Mouse (Mus musculus) neutrophil, adult 65 days (primary cell): ENCODE results near the gene Aym1. TPM values are rescaled to one million over a fixed set of nuclear protein-coding genes. Genes with fewer than 3 reads are reported as not detected.

Source experiments
- total RNA-seq: library from RNA; stranded (reverse); gene quantifications from 2 replicates; pipeline ENCODE4 v1.2.4, GENCODE M21; 2023

Gene Aym1
- total RNA-seq = not detected in 2 replicates

DNA sequence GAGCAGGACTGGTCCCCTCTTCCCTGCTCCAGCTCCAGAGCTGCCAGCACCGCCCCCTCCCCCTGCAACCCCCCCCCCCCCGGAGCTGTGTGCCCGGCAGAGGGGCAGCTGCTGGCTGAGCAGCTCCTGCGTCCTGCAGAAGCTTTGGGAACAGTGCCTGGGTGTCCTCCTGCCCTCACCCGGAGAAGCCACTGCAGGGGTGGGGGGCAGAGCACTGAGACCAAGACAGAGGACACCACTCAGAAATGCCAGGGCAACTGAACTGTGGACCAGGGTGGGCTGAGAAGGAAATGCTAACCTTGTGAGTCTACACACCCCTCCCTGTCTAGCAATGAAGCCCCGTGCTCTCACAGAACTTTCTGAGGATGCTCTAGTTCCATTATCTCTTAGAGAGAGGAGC is at the start of gene Aym1:
Gene Aym1 (plus strand): TSS at position 109 of the 400 bp plus-strand sequence.

GRCm38 (mm10) chr5:113310377-113311003 is 46.6 kb upstream of the Aym1 start, which contains the start of gene Sgsm1:
Gene Sgsm1 (minus strand): TSS chr5:113310786.

Other genes with a start within 250 kb of the Aym1 start
- gene 2900026A02Rik, start 136.1 kb upstream of the Aym1 start, total RNA-seq = 0.16 and 0.50 TPM in 2 replicates
- not detected in 2 replicates for gene Tmem211, start 130.4 kb upstream of the Aym1 start, total RNA-seq
- gene Sgsm1, start 46.5 kb upstream of the Aym1 start, total RNA-seq = not detected in 2 replicates
- not detected in 2 replicates for gene Wscd2, start 133.0 kb downstream of the Aym1 start, total RNA-seq